Mouse (Mus musculus): ENCODE results near the gene Alms1. TPM values are rescaled to one million over a fixed set of nuclear protein-coding genes. Genes with fewer than 3 reads are reported as not detected.

The Alms1 gene
- polyA plus RNA-seq, 1 experiment, result 0.08 TPM

Other genes with a start within 250 kb of the Alms1 start
- gene Rab11fip5, start 212.9 kb upstream of the Alms1 start, polyA plus RNA-seq (2012; ENCODE audit: insufficient read depth, low replicate concordance), result 1.0 and 4.4 TPM in 2 replicates
- not detected in 2 replicates for gene Noto, start 163.6 kb upstream of the Alms1 start, polyA plus RNA-seq (2012; ENCODE audit: insufficient read depth, low replicate concordance)
- 6.2 and 7.5 TPM in 2 replicates for gene Smyd5, start 155.5 kb upstream of the Alms1 start, polyA plus RNA-seq (2012; ENCODE audit: insufficient read depth, low replicate concordance)
- 5.2 and 36.0 TPM in 2 replicates for gene Cct7, start 136.0 kb upstream of the Alms1 start, polyA plus RNA-seq (2012; ENCODE audit: insufficient read depth, low replicate concordance)
- gene Pradc1, start 135.6 kb upstream of the Alms1 start, polyA plus RNA-seq (2012; ENCODE audit: insufficient read depth, low replicate concordance), result 18.8 TPM in 1 of 2 replicates, not detected in the other
- not detected in 2 replicates for gene Fbxo41, start 84.5 kb upstream of the Alms1 start, polyA plus RNA-seq (2012; ENCODE audit: insufficient read depth, low replicate concordance)
- 0.12 TPM in 1 of 2 replicates, not detected in the other for gene Egr4, start 73.9 kb upstream of the Alms1 start, polyA plus RNA-seq (2012; ENCODE audit: insufficient read depth, low replicate concordance)
- gene Nat8f7, start 125.7 kb downstream of the Alms1 start, polyA plus RNA-seq (2012; ENCODE audit: insufficient read depth, low replicate concordance), result not detected in 2 replicates
- not detected in 2 replicates for gene Nat8f3, start 178.2 kb downstream of the Alms1 start, polyA plus RNA-seq (2012; ENCODE audit: insufficient read depth, low replicate concordance)
- not detected in 2 replicates for gene Nat8f6, start 233.4 kb downstream of the Alms1 start, polyA plus RNA-seq (2012; ENCODE audit: insufficient read depth, low replicate concordance)
- not detected in 2 replicates for gene Nat8f5, start 233.4 kb downstream of the Alms1 start, polyA plus RNA-seq (2012; ENCODE audit: insufficient read depth, low replicate concordance)
- not detected in 2 replicates for gene Nat8, start 244.6 kb downstream of the Alms1 start, polyA plus RNA-seq (2012; ENCODE audit: insufficient read depth, low replicate concordance)

Data from megakaryocyte, embryonic 14.5 days (primary cell).